8 mouse cellular contexts compared by ENCODE assay signal in the genomic region with DNA sequence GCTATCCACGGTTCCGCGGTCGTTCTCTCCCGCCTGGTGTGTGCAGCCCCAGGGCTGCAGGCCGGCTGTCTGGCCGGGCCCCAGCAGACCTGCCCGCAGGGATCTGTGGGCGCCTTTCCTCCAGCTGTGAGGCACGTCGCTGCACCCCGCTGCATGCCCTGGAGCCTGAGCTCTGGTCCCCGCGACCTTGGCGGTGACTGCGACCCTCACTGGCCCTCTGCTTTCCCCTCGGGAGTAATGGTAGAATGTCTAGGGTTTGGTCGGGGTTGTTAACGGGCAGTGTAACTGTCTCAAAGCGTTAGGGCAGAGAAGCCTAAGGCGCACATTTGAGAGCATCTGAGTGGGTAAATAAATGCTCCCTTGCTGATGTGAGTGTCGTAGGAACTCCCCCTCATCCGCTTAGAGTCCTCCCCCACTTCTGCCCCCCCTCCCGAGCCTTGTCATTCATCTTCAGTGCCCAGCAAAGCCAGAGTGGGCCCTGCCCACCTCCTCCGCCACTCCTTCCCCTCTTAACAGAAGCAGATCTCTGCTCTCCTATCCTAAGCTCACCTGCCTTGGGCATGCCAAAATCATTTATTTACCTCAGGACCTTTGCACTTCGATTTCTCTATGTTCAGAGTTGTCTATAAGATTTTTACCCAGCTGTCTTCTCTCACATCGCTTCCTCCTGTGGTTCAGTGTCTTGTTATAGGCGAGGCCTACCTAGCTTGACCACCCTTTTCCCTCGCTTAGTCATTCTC. TPM values are rescaled to one million over a fixed set of nuclear protein-coding genes. Genes with fewer than 3 reads are reported as not detected.
DNase-seq lines count a peak whose midpoint lies in the region; ATAC-seq and TF ChIP-seq lines count a peak whose summit lies in the region.

No protein-coding gene starts in this region.

- peak overlapping the region; percentile 86 for H3K9ac ChIP-seq in forebrain, embryonic 11.5 days (ENCODE audit: low read length)
- peak overlapping the region; percentile 90 for H3K9ac ChIP-seq in kidney, postnatal 0 days (ENCODE audit: low read depth, low read length)
- peak overlapping the region; percentile 90 for H3K9ac ChIP-seq in stomach, embryonic 15.5 days

- H3K9me3 ChIP-seq in megakaryocyte, embryonic 14.5 days, result no peaks in the 10 kb centered on the region
- no peaks in the 10 kb centered on the region for H3K9me3 ChIP-seq in forebrain, embryonic 11.5 days (ENCODE audit: control insufficient read depth, low read length)
- H3K9me3 ChIP-seq in kidney, postnatal 0 days (replicated peaks; ENCODE audit: low read length), result no peaks in the 10 kb centered on the region
- no peaks in the 10 kb centered on the region for H3K9me3 ChIP-seq in stomach, embryonic 15.5 days

- H3K36me3 ChIP-seq in megakaryocyte, embryonic 14.5 days (replicated peaks; ENCODE audit: low read length), result peaks cover 21% of the 10 kb centered on the region
- no peaks in the 10 kb centered on the region; the same call in 1 of the 2 replicates for H3K36me3 ChIP-seq in forebrain, embryonic 11.5 days (ENCODE audit: control insufficient read depth, insufficient read depth, low read length)
- H3K36me3 ChIP-seq in kidney, postnatal 0 days (ENCODE audit: insufficient read depth, low read length), result peaks cover 4% of the 10 kb centered on the region; the same call in 1 of the 2 replicates
- no peaks in the 10 kb centered on the region for H3K36me3 ChIP-seq in stomach, embryonic 15.5 days

- no peak; the same call in none of the 2 replicates for ATAC-seq in megakaryocyte, adult 5-6 weeks (ENCODE audit: poor library complexity, severe bottlenecking)
- ATAC-seq in forebrain, embryonic 11.5 days (replicated peaks; ENCODE audit: low FRiP score), result peak; percentile 1
- no peak for ATAC-seq in kidney, postnatal 0 days (replicated peaks; ENCODE audit: low FRiP score, low read depth)
- ATAC-seq in stomach, embryonic 15.5 days (ENCODE audit: insufficient read depth, low FRiP score, low read depth), result no peak

- H3K4me3 ChIP-seq in megakaryocyte, embryonic 14.5 days (replicated peaks), result peak overlapping the region; percentile 96
- peak overlapping the region; percentile 87 for H3K4me3 ChIP-seq in forebrain, embryonic 11.5 days (ENCODE audit: low read depth, low read length)
- peak overlapping the region; percentile 94 for H3K4me3 ChIP-seq in kidney, postnatal 0 days (replicated peaks; ENCODE audit: low read depth, low read length)
- H3K4me3 ChIP-seq in stomach, embryonic 15.5 days (replicated peaks), result peak overlapping the region; percentile 95

- peaks cover 74% of the 10 kb centered on the region for H3K4me1 ChIP-seq in megakaryocyte, embryonic 14.5 days
- H3K4me1 ChIP-seq in forebrain, embryonic 11.5 days (replicated peaks; ENCODE audit: control insufficient read depth, insufficient read depth, low read length), result peaks cover 4% of the 10 kb centered on the region; the same call in 1 of the 2 replicates
- H3K4me1 ChIP-seq in kidney, postnatal 0 days (replicated peaks; ENCODE audit: insufficient read depth, low read length), result peaks cover 19% of the 10 kb centered on the region
- H3K4me1 ChIP-seq in stomach, embryonic 15.5 days, result peaks cover 16% of the 10 kb centered on the region

- 10% methylated on average over 29 of the region's 29 CpGs for WGBS in forebrain, embryonic 11.5 days
- WGBS in kidney, postnatal 0 days, result 10% methylated on average over 29 of the region's 29 CpGs
- 7% methylated on average over 29 of the region's 29 CpGs for WGBS in stomach, embryonic 15.5 days

- peak overlapping the region; percentile 95 for H3K4me2 ChIP-seq in forebrain, embryonic 11.5 days (ENCODE audit: low read depth, low read length, severe bottlenecking)
- peak overlapping the region; percentile 94 for H3K4me2 ChIP-seq in kidney, postnatal 0 days (ENCODE audit: low read length)
- peak overlapping the region; percentile 79 for H3K4me2 ChIP-seq in stomach, embryonic 15.5 days

- TF ChIP-seq CTCF in kidney, postnatal 0 days (IDR thresholded peaks at IDR 0.05; ENCODE audit: low read depth), result no peak

- no peaks in the 10 kb centered on the region for H3K27me3 ChIP-seq in megakaryocyte, embryonic 14.5 days (replicated peaks)
- no peaks in the 10 kb centered on the region for H3K27me3 ChIP-seq in forebrain, embryonic 11.5 days (ENCODE audit: control insufficient read depth, insufficient read depth, low read length)
- no peaks in the 10 kb centered on the region for H3K27me3 ChIP-seq in kidney, postnatal 0 days (ENCODE audit: insufficient read depth, low read length)
- no peaks in the 10 kb centered on the region for H3K27me3 ChIP-seq in stomach, embryonic 15.5 days (replicated peaks)

- peak overlapping the region; percentile 50 for H3K27ac ChIP-seq in forebrain, embryonic 11.5 days (ENCODE audit: low read depth, low read length)
- H3K27ac ChIP-seq in kidney, postnatal 0 days, result peak overlapping the region; percentile 89
- peak overlapping the region; percentile 89 for H3K27ac ChIP-seq in stomach, embryonic 15.5 days

- DNase-seq in T-cell, adult 2 months (ENCODE audit: low spot score), result peak; percentile 17
- DNase-seq in forebrain, embryonic 11.5 days (ENCODE audit: low spot score), result peak; percentile 66
- peak; percentile 48 for DNase-seq in kidney, postnatal 0 days (ENCODE audit: low spot score)
- peak; percentile 47 for DNase-seq in lung, postnatal 36 days
- no peak for DNase-seq in B cell, adult 2 months

RNA-seq across cellular contexts. Expression of gene Mapk9, which starts 0.7 kb away (rescaled TPM):
- 3.2 and 7.6 TPM in 2 replicates for polyA plus RNA-seq in megakaryocyte, embryonic 14.5 days (2012; ENCODE audit: insufficient read depth, low replicate concordance)
- 27.4 and 32.4 TPM in 2 replicates for total RNA-seq in megakaryocyte, adult 5-6 weeks (2015)
- total RNA-seq in megakaryocyte, adult 5-6 weeks (2017), result 37.8 and 44.9 TPM in 2 replicates
- polyA plus RNA-seq in forebrain, embryonic 11.5 days (2014; fragmentation: Nextera tagmentation; extraction: Ambion mirVana), result 41.4 and 42.9 TPM in 2 replicates
- 25.5 and 26.0 TPM in 2 replicates for polyA plus RNA-seq in kidney, postnatal 0 days (2015; fragmentation: Nextera tagmentation; extraction: Ambion mirVana)
- polyA plus RNA-seq in stomach, embryonic 15.5 days (2015; fragmentation: Nextera tagmentation; extraction: Ambion mirVana), result 31.3 and 34.8 TPM in 2 replicates

RNA-seq across cellular contexts. Expression of gene Gfpt2, which starts 53.3 kb away (rescaled TPM):
- not detected in 2 replicates for polyA plus RNA-seq in megakaryocyte, embryonic 14.5 days (2012; ENCODE audit: insufficient read depth, low replicate concordance)
- total RNA-seq in megakaryocyte, adult 5-6 weeks (2015), result not detected in 2 replicates
- 0.11 and 0.28 TPM in 2 replicates for total RNA-seq in megakaryocyte, adult 5-6 weeks (2017)
- 11.2 and 14.1 TPM in 2 replicates for polyA plus RNA-seq in forebrain, embryonic 11.5 days (2014; fragmentation: Nextera tagmentation; extraction: Ambion mirVana)
- 7.3 and 8.6 TPM in 2 replicates for polyA plus RNA-seq in kidney, postnatal 0 days (2015; fragmentation: Nextera tagmentation; extraction: Ambion mirVana)
- polyA plus RNA-seq in stomach, embryonic 15.5 days (2015; fragmentation: Nextera tagmentation; extraction: Ambion mirVana), result 8.1 and 8.7 TPM in 2 replicates

RNA-seq across cellular contexts. Expression of gene Rasgef1c, which starts 54.4 kb away (rescaled TPM):
- polyA plus RNA-seq in megakaryocyte, embryonic 14.5 days (2012; ENCODE audit: insufficient read depth, low replicate concordance), result not detected in 2 replicates
- 0.13 and 0.27 TPM in 2 replicates for total RNA-seq in megakaryocyte, adult 5-6 weeks (2015)
- total RNA-seq in megakaryocyte, adult 5-6 weeks (2017), result not detected in 2 replicates
- 1.2 and 1.6 TPM in 2 replicates for polyA plus RNA-seq in forebrain, embryonic 11.5 days (2014; fragmentation: Nextera tagmentation; extraction: Ambion mirVana)
- 0.10 and 0.18 TPM in 2 replicates for polyA plus RNA-seq in kidney, postnatal 0 days (2015; fragmentation: Nextera tagmentation; extraction: Ambion mirVana)
- polyA plus RNA-seq in stomach, embryonic 15.5 days (2015; fragmentation: Nextera tagmentation; extraction: Ambion mirVana), result 0.49 and 0.84 TPM in 2 replicates

Comparison
In these comparisons a context has a peak if more than half of its experiments do, and no peak if none do; other contexts are left out.
1. DNase-seq: peak in T-cell, adult 2 months (single experiment), forebrain, embryonic 11.5 days (single experiment), kidney, postnatal 0 days (single experiment) and lung, postnatal 36 days (single experiment); none in B cell, adult 2 months (0 of 2).
2. Peak in every context shown above with its lines, with median percentiles within 50 percentile points of each other: H3K4me3 ChIP-seq, H3K27ac ChIP-seq, H3K4me2 ChIP-seq and H3K9ac ChIP-seq.